Mouse (Mus musculus) spleen, postnatal 14 days (tissue): ENCODE measurements around the gene Pla2g4c.

Experiments
- DNase-seq, 2 experiments: peaks; one replicate each; pipeline ENCODE4 v3.0.0; 2021 to 2022; ENCODE audit warnings: low spot score in 2 of 2

Gene Pla2g4c

DNA sequence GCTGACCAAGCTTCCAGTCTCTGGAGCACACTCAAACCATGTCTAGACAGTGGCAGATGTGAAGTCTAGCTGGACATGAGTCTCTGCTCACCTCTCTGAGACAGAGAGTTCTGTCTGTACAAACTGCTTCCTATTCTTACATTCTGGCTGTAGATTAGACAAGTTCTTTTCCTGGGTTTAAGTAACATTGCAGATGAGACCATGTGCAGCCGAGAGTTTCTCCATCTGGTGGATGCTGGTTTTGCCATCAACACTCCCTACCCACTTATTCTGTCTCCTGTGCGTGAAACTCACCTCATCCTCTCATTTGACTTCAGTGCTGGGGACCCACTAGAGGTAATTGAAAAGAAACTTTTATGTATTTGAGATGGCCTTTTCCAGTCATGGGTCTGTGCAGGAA is 56.1 kb downstream of the Pla2g4c start:
- DNase-seq = no peak

DNA sequence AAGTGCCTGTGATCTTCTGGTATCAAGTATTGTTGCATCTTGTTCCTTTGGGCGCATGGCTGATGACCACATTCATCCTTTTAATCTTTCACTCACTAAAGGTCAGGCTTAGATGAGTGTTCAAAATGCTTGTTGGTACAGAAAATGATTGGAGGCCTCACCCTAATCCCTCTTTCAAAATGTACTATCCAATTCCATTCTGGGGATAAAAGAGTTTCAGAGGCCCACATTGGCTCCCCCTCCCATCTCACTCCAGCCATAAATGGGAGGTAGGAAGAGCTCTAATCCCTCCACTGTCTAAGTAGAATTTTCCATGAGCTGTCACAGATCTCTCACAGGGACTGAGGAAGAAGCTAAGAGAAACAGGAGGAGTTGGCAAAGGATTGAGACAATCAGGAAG is 73.4 kb downstream of the Pla2g4c start, which contains the start of gene Cabp5:
Cabp5 (plus strand) TSS at position 301 of the 400 bp plus-strand sequence.
- no peak for DNase-seq
